Mouse (Mus musculus): Measurements from ENCODE around the gene Sec61a1.

DNA sequence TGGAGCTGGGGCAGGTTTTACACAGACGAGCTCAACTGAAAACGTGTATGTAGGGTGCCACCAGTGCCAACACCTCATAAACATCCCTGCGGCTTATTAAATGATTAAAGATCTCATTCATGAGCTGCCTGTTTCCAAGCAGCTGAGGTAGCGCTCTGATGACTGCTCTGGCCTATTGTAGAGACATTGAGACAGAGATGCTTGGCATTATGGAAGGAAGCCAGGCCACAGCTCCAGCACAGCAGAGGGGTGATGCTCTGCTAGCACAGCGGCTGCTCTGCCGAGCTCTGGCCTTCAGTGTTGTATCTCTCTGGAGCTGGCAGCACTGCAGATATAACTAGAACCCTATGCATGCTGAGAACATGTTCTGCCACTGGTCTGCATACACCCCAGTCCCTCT lies 25.0 kb downstream of the Sec61a1 start:
- TF ChIP-seq POLR2A (IDR thresholded peaks at IDR 0.05; ENCODE audit: low read depth, low read length) = no peak
- TF ChIP-seq CTCF (conservative IDR thresholded peaks at IDR 0.05; ENCODE audit: insufficient read depth, insufficient read length, low read depth, low read length) = no peak
